Mouse (Mus musculus): ENCODE measurements around the gene Htr3b.
"Not testable (repeated sequence)": the region's sequence is repeated elsewhere in the genome, so short reads cannot be mapped to it uniquely, and the experiment has no call there.

Gene Htr3b

DNA sequence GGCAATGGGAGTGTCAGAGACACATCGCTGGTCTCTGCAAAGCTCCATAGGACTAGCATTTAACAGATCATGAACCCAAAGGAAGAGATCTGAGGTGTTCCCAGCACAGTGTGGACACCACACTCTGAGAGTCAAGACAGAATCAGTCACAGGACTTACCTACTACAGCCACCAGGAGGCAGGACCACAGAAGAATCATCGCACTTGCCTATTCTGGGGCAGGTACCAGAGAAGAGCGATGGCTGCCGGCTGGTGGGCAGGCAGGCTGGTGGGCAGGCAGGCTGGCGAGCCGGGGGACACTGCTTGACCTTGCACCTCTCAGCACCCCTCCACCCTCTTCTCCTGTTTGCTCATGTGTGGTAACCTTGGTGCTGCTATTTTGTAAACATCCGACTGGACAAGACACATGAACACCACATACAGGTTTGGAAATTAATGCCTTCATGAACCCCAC is at the start of gene Htr3b:
Gene Htr3b (minus strand): TSS at position 404 of the 454 bp plus-strand sequence.
- no peak for DNase-seq

DNA sequence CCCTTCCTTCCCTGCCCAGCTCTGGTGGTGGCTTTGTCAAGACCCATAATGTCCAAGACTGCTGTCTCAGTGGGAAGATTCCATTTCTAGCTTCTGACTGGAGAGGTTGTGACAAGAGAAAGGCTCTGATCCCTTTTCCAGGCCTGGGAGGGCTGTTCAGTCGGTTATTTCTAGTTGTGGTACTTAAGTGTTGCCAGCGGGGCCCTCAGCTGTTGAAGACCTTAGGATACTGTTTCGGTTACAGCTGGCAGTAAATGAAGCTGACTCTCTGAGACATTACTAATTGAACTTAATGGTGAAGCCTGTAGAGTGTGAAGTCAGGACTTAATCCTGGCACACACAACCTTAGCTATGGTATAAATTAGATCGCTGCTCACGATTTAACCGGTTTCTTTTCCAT is 34.5 kb upstream of the Htr3b start:
- no peak for DNase-seq

DNA sequence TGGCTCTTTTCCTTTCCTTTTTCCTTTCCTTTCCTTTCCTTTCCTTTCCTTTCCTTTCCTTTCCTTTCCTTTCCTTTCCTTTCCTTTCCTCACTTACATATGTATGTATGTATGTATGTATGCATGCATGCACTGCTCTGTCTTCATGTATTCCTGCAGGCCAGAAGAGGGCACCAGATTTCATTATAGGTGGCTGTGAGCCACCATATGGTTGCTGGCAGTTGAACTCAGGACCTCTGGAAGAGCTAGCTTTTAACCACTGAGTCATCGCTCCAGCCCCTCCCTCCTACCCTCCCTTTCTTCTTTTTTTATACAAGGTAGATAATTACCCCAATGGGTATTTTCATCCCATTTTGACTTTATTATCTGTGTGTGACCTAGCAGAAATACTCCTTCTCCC is 30.9 kb upstream of the Htr3b start:
- no peak for DNase-seq

DNA sequence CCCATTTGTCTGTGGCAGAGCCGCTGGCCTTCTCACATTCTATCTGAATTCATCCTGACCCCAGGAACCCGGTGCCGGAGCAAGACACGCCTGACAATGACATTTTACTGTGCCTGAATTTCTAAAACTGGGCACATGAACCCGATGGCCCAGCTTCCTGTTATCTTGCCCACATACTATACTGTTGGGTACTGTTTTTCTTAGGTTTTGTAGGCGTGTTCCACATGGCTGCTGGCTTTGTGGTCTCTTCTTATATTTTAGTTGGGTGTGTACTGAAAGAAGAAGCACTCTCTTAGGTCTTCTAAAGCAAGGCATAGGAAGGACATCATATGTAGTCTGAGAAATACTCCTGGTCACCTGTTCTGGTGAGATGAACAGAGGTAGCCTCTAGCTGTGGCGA is 30.0 kb upstream of the Htr3b start:
- DNase-seq = no peak

DNA sequence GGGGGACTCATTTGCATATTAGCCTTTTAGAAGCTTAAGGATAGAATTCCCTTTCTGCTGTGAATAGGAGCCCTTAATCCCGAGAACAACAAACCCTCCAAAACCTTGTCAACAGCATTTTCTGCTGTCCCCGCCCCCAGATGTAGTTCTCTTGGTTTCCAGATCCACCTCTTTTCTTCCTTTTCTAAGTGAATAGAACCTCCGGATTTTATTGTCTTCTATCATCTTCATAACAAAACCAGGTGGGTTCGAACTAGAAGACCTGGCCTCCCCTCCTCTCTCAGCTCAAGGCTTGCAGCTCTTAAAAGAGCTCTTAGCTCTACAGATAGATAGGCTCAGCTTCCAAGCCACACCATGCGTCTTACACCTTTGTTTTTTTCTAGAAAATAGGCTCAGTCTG is 26.9 kb upstream of the Htr3b start:
- DNase-seq = no peak

DNA sequence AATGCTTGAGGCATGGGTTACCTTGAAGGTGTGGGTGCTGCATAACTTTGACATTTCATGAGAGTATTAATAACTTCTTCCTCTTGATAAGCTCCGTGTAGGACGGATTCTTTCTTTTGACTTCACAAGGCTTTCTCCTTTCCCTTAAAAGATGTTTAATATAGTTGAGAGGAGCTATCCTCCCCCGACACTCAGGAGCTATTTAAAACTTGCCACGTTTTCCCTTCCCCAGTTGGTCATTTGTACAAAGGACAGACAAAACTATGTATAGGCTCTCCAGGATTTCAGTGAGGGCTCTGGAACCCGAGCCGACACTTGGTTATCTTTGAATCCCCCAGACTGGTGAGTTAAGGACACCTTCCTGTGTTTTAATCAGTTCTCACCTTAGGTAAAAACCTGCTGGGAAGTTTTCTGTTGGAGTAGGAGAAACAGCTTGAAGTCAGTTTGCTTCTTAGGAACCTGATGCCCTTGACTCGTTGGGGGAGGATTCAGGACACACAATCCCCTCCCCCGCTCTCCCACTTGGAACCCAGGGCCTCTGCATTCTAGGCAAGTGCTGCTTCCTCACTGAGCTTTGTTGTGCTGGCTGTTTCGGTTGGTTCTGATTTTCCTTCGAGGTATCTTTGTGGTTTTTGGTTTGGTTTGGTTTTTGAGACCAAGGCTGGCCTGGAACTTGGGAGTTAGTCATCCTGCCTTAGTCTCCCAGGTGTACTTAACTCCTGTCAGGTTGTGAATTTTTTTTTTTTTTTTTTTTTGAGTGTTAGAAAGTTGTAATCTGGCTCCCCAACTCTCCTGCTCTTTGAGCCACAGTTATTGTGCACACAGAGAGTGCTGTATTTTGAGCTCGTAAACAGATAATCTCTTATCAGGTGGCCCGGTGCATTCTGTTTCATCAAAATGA is 22.7 kb upstream of the Htr3b start:
- peak; percentile 33 for DNase-seq

DNA sequence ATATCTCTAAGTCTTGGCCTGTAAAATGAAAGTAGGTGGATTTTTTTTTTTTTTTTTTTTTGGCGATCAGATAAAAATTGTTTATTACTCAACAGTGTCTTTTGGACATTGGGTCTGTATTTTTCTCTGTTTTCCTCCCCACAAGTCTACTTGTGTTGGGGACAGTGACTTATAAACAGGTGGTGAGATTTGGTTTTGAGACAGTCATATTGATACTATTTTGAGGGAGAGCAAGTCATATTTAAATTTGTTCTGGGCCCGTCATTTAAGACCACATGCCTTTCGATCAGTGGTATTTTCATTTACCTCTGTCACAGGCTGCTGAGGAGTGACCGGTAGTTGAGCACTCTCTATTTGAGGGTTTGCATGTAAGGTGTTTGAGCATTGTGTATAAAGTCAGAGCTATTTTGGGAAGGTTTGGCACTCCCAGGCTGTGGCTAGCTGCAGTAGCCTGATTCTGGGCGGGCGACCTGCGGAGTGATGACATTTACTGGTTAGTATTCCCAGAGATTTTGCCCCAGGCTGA is 21.9 kb upstream of the Htr3b start:
- DNase-seq = no peak

DNA sequence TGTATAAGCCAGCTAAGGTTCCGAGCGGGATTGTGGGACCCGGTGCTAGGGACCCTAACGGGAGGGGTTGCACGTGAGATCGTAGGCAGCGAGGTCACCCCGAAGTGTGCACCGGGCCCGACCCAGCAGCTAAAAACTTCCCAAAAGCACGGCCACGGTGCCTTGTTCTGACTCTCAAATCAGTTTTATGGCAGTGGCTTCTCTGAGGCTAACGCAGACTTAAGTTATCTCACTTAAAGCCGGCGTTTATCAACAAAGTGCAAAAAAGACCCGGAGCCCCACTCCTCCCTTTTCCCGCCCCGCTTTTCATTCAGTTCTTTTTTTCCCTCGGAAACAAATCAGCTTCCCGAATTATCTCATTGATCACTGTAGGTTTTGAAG is 20.9 kb upstream of the Htr3b start:
- DNase-seq = no peak

DNA sequence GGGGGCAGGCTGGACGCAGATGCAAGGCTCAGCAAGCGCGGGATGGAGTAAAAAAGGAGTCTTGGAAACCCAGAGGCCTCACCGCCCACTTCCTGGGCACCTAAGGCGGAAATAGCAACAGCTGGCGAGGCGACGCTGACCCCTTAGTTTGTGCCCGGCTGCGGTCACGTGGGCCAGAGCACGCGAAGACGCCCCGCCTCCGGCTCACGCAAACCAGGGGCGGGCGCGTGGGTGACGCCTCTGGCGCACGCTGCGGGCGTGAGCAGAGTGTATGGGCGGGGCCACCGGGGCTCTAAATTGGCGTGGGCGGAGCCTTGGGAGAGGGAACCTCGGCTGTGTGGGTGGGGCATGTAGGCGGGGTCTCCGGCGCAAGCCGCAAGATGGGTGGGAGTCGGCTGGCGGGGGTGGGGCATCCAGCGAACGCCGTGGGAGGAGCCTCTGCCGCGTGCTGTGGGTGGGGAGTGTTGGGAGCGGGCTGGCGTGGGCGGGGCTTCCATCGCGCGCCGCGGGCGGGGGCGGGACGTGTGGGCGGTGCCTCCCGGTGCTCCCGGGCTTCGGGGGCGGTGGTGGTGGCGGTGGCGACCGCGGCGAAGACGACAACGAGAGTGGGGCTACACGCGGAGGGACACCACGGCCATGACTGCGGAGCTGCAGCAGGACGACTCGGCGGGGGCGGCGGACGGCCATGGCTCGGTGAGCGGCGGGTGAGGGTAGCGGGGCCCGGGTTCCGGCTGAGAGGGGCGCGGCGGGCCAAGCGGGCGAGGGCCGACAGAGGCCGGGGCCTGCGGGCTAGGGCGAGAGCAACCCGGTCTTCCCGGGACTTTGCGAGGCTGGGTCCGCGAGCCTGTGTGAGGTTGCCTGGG is 20.3 kb upstream of the Htr3b start, which contains the start of gene Usp28:
Gene Usp28 (plus strand): TSS at position 531 of the 863 bp plus-strand sequence.
- peak; percentile 100 for DNase-seq

DNA sequence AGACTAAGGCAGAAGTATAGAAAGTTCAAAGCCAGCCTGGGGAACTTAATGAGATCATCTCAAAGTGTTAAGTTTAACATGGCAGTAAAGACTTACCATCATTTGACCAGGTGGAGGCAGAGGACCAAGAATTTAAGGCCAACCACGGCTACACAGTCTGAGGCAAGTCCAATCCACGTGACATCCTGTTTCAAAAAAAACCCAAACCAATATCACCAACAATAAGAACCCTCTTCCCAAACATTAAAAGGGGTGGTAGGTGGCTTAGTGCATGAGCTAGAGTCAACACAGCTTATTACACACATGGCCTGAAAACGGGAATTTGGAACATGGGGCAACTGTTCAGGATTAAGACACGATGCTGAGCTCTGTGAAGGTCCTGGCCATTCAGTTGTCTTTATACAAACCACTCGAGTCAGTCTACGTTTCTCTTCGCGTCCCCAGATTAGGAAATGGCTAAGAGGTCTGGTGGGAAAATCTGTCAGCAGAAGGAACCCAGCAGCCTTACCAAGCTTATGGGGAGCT is 19.6 kb upstream of the Htr3b start:
- no peak for DNase-seq

DNA sequence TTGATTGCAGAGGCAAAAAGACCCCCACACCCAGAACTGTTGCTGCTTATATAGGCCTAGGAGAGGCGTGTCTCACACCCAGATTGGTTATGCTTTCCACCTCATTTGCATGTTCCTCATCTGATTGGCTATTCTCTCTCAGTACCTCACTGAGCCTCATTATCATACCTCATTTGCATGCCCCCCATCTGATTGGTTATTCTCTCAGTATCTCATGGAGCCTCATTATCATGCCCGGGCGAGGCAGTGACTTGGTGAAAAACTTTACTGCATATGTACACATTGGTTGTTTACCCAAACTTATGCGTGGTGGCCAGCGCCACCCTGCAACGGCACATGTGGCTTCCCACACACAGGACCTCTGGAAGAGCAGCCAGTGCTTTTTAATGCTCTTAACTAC is 19.0 kb upstream of the Htr3b start:
- DNase-seq = not testable (repeated sequence)

DNA sequence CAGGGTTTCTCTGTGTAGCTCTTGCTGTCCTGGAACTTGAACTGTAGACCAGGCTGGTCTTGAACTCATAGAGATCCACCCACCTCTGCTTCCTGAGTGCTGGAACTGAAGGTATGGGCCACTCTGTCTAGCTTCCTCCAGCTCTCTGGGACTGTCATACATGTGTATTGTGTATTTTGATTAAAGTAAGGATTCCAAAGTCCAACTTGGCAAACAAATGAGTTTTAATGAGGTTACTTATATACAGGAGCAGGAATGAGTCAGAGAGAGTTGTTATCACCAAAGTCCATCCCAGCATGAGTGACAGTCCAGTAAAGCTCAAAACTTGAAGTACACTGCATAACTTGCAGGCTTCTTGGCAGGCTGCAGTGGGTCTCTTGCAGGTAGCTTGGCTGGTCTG is 17.0 kb upstream of the Htr3b start:
- DNase-seq = no peak

DNA sequence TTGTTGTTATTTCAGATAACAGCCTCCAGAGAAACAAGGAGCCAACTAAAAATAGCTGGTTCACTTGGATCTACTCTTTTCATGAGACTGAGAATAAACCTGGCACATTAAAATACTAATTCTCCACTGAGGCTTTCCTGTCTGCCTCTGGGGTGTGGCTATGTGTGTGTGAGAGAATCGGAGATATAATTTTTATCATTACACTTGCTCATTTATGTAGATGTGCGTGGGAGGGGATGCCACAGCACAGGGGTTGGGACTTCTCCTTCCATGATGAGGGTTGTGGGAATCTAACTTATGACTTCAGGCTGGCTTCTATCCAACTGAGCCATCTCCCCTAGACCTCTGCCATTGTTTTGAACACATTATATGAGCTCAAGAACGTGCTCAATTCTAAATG is 16.0 kb upstream of the Htr3b start:
- DNase-seq = no peak

DNA sequence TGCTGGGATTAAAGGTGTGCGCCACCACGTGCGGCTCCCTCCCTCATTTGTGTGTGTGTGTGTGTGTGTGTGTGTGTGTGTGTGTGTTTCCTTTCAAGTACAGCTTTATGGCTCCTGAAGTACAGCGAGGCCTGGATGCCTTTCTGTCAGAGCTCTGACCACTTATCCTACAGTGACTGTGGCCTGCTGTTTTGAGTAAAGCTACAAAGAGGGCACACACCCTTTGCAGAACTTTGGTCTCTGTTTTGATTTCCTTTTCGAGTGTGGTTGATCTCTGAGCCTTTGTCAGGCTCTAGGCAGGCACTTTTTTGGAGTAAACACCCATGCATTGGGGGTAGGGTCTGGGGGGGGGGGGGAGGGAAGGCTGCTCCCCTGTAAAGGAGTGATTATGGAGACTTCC is 15.6 kb upstream of the Htr3b start:
- no peak for DNase-seq

DNA sequence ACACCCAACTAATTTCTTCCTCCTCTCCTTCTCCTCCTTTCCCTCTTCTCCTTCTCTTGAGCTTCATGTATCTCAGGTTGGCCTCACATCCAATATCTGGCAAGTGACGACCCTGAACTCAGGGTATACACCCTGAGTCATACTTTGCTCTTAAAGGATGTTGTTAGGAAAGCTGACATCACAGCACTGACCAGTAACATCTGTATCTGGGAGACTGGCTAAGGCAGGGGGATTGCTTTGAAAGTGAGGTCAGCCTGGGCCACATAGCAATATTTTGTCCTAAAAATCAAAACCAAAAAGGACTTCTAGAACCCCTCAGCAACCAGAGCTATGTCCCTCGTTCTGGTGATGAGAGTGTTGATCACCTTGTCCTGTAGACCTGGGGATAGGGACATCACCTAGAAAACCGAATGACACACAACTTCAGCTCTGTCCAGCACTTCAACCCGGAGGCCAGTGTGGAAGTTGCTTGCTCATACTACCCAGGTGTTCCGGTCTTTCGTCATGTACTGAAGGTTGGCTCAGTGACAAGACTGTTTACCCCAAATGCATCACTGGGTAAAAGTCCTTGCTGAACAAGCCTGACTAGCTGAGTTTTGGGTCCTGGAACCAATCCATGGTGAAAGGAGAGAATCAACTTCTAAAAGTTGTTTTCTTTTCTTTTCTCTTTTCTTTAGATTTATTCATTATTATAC is 12.0 kb upstream of the Htr3b start:
- no peak for DNase-seq

DNA sequence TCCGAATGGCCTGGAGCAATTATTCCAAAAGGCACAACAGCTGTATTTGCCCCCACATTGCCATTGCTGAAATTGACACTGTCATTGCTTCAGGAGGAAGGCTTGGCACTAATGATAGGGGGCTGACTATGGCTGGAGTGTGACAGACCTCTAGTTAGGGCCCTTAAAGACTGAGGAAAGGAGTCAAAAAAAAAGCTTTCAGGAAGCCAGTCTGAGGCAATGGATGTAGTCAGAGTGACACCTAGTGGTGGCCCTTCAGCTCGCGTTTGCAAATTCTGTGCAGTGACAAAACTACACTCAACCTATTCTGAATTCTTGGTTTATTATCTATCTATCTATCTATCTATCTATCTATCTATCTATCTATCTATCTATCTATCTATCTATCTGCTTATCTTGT is 7.7 kb upstream of the Htr3b start:
- peak; percentile 69 for DNase-seq

DNA sequence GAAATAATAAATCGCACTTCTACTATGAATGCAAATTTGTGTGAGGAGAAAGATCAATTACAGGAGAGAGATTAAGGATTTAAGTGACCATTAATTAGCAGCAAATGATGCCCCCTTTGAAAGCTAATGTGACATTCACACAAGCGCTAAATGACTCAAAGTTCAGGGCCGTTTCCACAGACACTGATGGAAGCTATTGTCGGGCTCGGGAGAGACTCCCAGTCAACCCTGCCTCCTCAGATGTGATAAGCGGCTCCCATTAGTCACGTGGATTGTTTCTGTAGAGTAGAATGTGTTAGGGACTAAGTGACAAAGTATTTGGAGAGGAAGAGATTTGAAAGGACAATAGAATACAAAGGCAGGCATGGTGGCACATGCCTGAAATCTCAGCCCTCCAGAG is 2.7 kb downstream of the Htr3b start:
- no peak for DNase-seq

DNA sequence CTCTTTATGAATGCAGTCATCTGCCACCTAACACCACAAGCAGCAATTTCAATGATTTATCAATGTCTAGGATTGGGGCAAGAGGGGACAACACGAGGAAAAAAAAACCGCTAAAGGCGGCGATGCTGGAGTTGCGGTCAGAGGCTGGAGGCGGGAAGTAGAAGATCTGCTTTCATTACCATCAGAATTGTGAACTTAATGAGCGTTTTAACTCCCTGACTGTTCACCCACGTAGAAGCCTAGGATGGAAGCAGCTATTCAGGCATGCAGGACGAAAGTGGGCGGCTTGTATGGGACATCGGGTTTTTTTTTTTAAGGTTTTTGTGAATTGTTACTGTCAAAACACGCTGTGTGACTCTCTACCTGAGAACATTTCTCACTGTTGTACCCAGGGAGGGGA is 3.5 kb downstream of the Htr3b start:
- DNase-seq = no peak

DNA sequence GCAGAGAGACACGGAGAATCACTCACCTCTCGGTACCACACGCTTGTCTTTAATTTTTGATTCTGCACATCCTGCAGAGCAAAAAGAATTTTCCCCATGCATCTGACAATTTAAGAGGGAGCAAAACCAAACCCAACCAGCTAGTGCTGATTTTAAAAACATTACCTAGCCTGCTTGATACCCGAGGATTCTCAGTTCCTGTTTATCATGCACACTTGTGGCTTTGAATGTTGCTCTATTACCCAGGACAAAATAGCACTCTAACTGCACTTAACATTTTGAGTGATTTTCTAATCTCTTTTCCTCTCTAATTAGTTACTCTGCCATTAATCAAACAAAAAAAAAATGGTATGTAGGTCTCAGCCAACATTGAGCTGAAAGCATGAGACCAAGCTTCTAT is 17.2 kb downstream of the Htr3b start:
- DNase-seq = no peak

DNA sequence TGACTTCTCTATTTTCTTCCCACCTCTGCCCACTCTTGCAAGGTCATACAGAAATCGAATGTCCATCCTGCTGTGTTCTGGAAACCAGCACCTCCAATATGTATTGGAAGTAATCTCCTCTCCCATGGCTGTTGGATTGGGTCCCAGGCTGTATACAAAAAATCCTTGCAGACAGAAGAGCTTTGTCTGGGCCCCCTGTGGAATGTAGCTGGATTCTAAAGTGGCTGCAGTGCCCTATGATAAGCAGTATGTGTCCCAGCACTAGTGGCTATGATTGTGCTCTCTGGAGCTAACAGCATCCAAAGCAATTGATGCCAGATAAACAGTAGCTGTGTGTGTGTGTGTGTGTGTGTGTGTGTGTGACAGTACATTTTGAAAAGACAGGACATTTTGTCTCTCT is 22.4 kb downstream of the Htr3b start:
- no peak for DNase-seq

DNA sequence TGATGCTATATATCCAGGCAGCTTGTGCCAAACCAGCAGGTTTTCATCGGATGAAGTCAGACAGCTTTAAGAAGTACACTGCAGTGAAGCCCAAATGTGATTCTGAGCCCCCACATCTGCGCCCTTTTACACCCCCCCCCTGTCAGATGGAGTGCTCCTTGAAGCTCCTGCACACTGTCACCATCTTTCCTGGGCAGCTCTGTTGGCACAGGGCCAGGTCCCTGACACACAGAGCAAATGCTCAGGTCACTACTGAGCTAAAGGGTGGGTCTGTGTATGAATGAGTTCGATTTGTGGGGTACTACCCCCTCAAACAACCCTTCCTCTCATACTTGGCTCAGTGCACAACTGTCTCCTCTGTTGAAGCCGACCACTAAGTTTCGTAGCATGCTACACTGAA is 35.4 kb downstream of the Htr3b start:
- no peak for DNase-seq

DNA sequence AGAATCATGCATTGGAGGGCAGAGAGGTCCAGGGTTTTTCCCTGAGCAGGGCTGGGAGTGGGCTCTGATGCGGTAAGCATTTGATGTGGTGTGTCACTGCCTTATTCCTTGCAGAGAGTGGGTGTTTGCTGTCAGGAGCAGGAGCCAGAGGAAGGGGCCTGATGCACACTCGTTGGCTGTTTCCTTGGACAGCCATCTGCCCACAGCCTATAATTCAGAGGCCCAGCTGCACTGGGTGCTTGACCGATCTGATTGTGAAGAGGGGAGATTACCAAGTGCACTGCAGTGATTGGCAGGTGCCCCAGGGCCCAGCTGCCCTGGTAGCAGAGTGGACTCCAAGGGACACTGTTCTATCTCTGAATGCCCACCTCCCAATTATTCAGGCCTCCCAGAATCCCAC is 36.0 kb downstream of the Htr3b start:
- DNase-seq = no peak
